Mouse (Mus musculus) C2C12 (cell line): Measurements from ENCODE around the gene Gjc2. TPM values are rescaled to one million over a fixed set of nuclear protein-coding genes. Genes with fewer than 3 reads are reported as not detected.

Experiments used
- H3K27me3 ChIP-seq: one replicate; pipeline ENCODE4 v1.6.1; 2011; ENCODE audit not compliant: control insufficient read depth, insufficient read depth, insufficient read length
- H3K36me3 ChIP-seq: one replicate; pipeline ENCODE4 v1.6.1; 2011; ENCODE audit not compliant: control insufficient read depth, insufficient read depth
- H3K4me3 ChIP-seq: one replicate; pipeline ENCODE4 v1.5.1; 2011; ENCODE audit warnings: mild to moderate bottlenecking, control low read depth; ENCODE audit not compliant: poor library complexity, insufficient read depth, severe bottlenecking
- H3K79me2 ChIP-seq: one replicate; pipeline ENCODE4 v1.6.1; 2011; ENCODE audit not compliant: control insufficient read depth, insufficient read depth
- H3K79me3 ChIP-seq: one replicate; pipeline ENCODE4 v1.6.1; 2011; ENCODE audit warnings: low read depth, control low read depth
- H3ac ChIP-seq: one replicate; pipeline ENCODE3; 2011; ENCODE audit warnings: low read depth; ENCODE audit not compliant: control insufficient read depth, insufficient read length
- CEBPB ChIP-seq: IDR thresholded peaks from one replicate; pipeline ENCODE4 v1.6.1; 2011; ENCODE audit warnings: low read depth, mild to moderate bottlenecking, control low read depth, moderate library complexity
- CTCF ChIP-seq: IDR thresholded peaks from one replicate; pipeline ENCODE4 v1.5.1; 2011; ENCODE audit not compliant: control insufficient read depth, insufficient read depth, insufficient read length
- FOSL1 ChIP-seq: IDR thresholded peaks from one replicate; pipeline ENCODE4 v1.8.0; 2011; ENCODE audit warnings: mild to moderate bottlenecking, low read length; ENCODE audit not compliant: poor library complexity, insufficient read depth, severe bottlenecking
- MAX ChIP-seq: IDR thresholded peaks from one replicate; pipeline ENCODE4 v1.6.1; 2011; ENCODE audit warnings: mild to moderate bottlenecking, control low read depth
- MYOD1 ChIP-seq: IDR thresholded peaks from one replicate; pipeline ENCODE4 v1.6.1; 2011; ENCODE audit warnings: low read depth; ENCODE audit not compliant: control insufficient read depth, insufficient read length
- MYOG ChIP-seq: IDR thresholded peaks from one replicate; pipeline ENCODE4 v1.6.1; 2011; ENCODE audit not compliant: control insufficient read depth, insufficient read length; ENCODE audit errors: extremely low read depth
- USF1 ChIP-seq: IDR thresholded peaks from one replicate; pipeline ENCODE4 v1.6.1; 2011; ENCODE audit warnings: low read depth, mild to moderate bottlenecking, control low read depth, moderate library complexity
- polyA plus RNA-seq: library from polyadenylated mRNA; unstranded; fragments of >200 nt; fragmentation: generic; extraction: Trizol; gene quantifications from one replicate; pipeline ENCODE4 v1.2.1, GENCODE M21; 2012; ENCODE audit warnings: missing spikeins

Gene Gjc2
- polyA plus RNA-seq, 1 experiment = 0.02 TPM

- Histone ChIP-seq H3K79me3 (no peaks in the 10 kb centered on the region), H3K4me3 (no peak overlapping the region), H3ac (no peak overlapping the region), H3K36me3 (no peaks in the 10 kb centered on the region), H3K27me3 (no peaks in the 10 kb centered on the region), H3K79me2 (no peaks in the 10 kb centered on the region)
- TF ChIP-seq MAX (no peak), MYOD1 (no peak), USF1 (no peak), CEBPB (no peak), MYOG (no peak), FOSL1 (no peak)
These were observed 17.3 kb downstream of the Gjc2 start for GRCm38 (mm10) chr11:59165616-59166241.

DNA sequence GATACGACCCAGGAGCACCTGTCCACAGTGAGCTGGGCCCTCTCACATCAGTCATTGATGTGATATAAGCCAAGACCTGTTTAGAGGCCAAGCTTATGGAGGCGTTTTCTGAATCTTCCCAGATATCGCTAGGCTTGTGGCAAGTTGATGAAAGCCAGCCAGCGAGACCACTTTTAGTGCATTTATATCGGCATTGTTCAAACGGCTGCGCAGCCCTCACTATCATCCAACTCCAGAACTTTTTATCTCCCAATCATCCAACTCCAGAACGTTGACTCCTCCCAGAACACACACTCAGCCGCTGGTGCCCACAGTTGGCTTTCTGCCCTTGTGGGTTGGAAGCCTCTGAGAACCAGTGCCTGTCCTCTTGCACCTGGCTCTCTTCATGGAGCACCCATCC is 18.6 kb downstream of the Gjc2 start:
- no peaks in the 10 kb centered on the region for H3K36me3 ChIP-seq
- no peaks in the 10 kb centered on the region for H3K79me3 ChIP-seq
- no peaks in the 10 kb centered on the region for H3K27me3 ChIP-seq
- H3K79me2 ChIP-seq = no peaks in the 10 kb centered on the region
- TF ChIP-seq MAX (no peak), MYOD1 (no peak), FOSL1 (no peak), CTCF (no peak), USF1 (no peak), CEBPB (no peak), MYOG (no peak)
- no peak overlapping the region for H3K4me3 ChIP-seq
- H3ac ChIP-seq = no peak overlapping the region

DNA sequence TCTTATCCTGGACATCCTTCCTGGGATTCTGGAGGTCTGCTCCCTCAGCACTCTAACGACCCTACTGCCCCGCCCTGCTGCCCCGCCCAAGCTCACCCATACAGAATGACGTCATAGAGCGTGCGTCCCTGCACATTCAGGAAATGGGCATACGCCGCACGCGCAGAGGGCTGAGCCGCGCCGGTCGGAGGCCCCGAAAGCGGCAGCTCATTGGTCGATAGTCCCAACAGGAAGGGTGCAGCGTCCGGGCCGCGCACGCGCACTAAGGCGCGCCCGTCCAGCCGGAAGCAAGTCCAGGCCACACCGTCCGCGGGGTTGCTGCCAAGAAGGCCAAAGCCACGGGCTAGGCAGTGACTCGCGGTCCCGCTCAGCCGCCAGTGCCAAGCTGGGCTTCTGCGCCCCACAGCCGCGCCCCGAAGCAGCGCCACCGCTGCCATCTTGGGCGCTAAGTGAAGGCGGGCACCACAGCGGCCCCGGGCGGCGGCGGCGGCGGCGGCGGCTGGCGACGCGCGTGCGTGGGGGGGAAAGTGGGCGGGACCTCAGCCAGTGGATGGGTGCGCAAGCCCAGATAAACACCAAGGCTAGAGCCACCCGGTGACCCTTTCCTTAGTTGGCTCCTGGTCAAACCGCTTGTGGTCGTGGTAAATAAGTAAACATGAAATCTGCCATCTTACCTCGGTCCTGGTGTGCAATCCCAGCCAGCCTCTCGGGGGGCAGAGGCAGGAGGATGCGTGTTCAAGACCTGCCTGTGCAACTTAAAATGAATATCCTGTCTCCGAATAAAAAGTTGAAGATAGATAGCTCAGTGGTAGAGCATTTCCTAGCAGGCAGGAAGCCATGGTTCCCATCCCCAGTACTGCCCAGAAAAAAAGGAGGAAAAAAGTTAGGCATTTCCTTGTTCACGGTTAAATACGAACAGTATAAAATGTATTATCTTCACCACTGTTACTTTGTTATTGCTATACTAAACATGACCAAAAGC is 19.5 kb downstream of the Gjc2 start, which contains the start of gene Iba57:
Iba57 (minus strand) TSS at position 485 of the 982 bp plus-strand sequence.
- no peaks in the 10 kb centered on the region for H3K36me3 ChIP-seq
- peak within 1 kb of the TSS; percentile 73 for H3ac ChIP-seq
- TF ChIP-seq USF1 (no peak), CTCF (peak; percentile 32), MYOD1 (no peak), CEBPB (peak; percentile 29), MAX (peak; percentile 80)
- H3K27me3 ChIP-seq = no peaks in the 10 kb centered on the region
- peak within 1 kb of the TSS; percentile 45 for H3K4me3 ChIP-seq
- no peaks in the 10 kb centered on the region for H3K79me3 ChIP-seq
- H3K79me2 ChIP-seq = no peaks in the 10 kb centered on the region

GRCm38 (mm10) chr11:59162443-59163254 is 20.4 kb downstream of the Gjc2 start:
- no peaks in the 10 kb centered on the region for H3K36me3 ChIP-seq
- no peaks in the 10 kb centered on the region for H3K79me3 ChIP-seq
- no peaks in the 10 kb centered on the region for H3K27me3 ChIP-seq
- no peak for TF ChIP-seq MYOG
- no peak for TF ChIP-seq MAX
- no peak for TF ChIP-seq FOSL1
- no peak for TF ChIP-seq CEBPB
- no peak for TF ChIP-seq USF1
- no peak for TF ChIP-seq CTCF
- TF ChIP-seq MYOD1 = no peak
- H3K79me2 ChIP-seq = no peaks in the 10 kb centered on the region
- H3K4me3 ChIP-seq = peak overlapping the region; percentile 45
- H3ac ChIP-seq = peak overlapping the region; percentile 53

DNA sequence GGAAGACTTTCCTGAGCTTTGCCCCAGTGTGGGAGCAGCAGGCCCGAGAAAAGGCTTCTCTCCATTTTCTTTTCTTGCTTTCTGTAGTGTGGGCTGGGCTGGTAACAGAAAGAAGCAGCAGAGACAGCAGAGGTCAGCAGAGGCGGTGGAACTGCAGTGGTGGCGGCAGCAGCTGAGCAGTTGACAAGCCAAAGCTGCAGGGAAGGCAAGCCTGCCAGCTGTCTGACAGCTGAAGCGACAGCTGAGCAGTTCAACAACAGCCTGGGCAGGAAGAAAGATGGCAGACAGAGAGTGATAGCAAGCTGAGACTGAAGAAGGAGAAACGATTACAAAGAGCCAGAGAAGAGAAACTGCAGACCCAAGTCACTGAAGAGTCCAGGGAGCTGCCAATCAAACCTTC is 21.6 kb downstream of the Gjc2 start:
- Histone ChIP-seq H3K4me3 (no peak overlapping the region), H3K79me3 (no peaks in the 10 kb centered on the region), H3K27me3 (no peaks in the 10 kb centered on the region), H3ac (no peak overlapping the region), H3K36me3 (peaks cover 4% of the 10 kb centered on the region), H3K79me2 (no peaks in the 10 kb centered on the region)
- no peak for TF ChIP-seq CTCF
- no peak for TF ChIP-seq FOSL1
- no peak for TF ChIP-seq MYOD1
- no peak for TF ChIP-seq CEBPB
- no peak for TF ChIP-seq MAX
- TF ChIP-seq USF1 = no peak
- TF ChIP-seq MYOG = no peak
